Mouse (Mus musculus): ENCODE measurements at regions not wholly inside any gene's neighbourhood (a gene's known extent, or its start where the extent isn't known, plus 50 kb on each side); places are given as distances from the start of the nearest gene placed in this dataset.
"Not testable (repeated sequence)": the region's sequence is repeated elsewhere in the genome, so short reads cannot be mapped to it uniquely, and the experiment has no call there.

- Histone ChIP-seq H3K9ac (ENCODE audit: low read depth, low read length) (no peak overlapping the region), H3K27me3 (replicated peaks; ENCODE audit: control insufficient read depth, insufficient read depth, low read length) (no peaks in the 10 kb centered on the region), H3K4me2 (ENCODE audit: low read length) (no peak overlapping the region), H3K4me3 (ENCODE audit: low read length) (no peak overlapping the region), H3K36me3 (ENCODE audit: control insufficient read depth, insufficient read depth, low read length) (no peaks in the 10 kb centered on the region), H3K27ac (ENCODE audit: low read depth, low read length) (no peak overlapping the region), H3K4me1 (ENCODE audit: control insufficient read depth, insufficient read depth, low read depth, low read length) (no peaks in the 10 kb centered on the region), H3K9me3 (ENCODE audit: control insufficient read depth, low read length) (no peaks in the 10 kb centered on the region)
- WGBS: 86% methylated on average over 2 of the region's 2 CpGs
- ATAC-seq: no peak
These were observed 247.7 kb upstream of the Speer4f2 start for GRCm38 (mm10) chr5:17125240-17125639.

DNA sequence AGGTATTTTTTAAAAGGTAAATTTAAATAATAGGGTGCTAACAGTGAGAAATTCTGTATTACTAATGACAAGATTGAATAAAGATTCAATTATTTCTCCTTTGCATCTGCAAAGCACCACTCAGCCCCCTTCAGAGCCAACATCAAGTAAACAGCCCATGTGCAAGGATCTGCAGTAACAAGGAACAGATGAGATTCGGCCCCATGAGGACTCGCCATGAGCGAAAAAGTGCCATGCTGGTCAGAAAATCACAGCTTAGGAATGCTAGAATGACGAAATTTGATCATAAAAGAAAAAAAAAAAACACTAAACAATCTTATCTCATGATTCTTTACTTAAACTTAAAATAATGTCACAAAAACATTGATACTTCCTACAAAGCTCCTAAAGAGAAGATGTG lies 245.5 kb upstream of the Speer4f2 start:
- Histone ChIP-seq H3K9me3 (ENCODE audit: control insufficient read depth, low read length) (no peaks in the 10 kb centered on the region), H3K36me3 (ENCODE audit: control insufficient read depth, insufficient read depth, low read length) (no peaks in the 10 kb centered on the region), H3K4me2 (ENCODE audit: low read length) (no peak overlapping the region), H3K4me1 (ENCODE audit: control insufficient read depth, insufficient read depth, low read depth, low read length) (no peaks in the 10 kb centered on the region), H3K27ac (ENCODE audit: low read depth, low read length) (no peak overlapping the region), H3K27me3 (replicated peaks; ENCODE audit: control insufficient read depth, insufficient read depth, low read length) (no peaks in the 10 kb centered on the region), H3K9ac (ENCODE audit: low read depth, low read length) (no peak overlapping the region), H3K4me3 (ENCODE audit: low read length) (no peak overlapping the region)
- 74% methylated on average over 4 of the region's 4 CpGs for WGBS
- ATAC-seq: no peak

- no peak for ATAC-seq
- Histone ChIP-seq H3K9me3 (ENCODE audit: control insufficient read depth, low read length) (no peaks in the 10 kb centered on the region), H3K9ac (ENCODE audit: low read depth, low read length) (no peak overlapping the region), H3K4me3 (ENCODE audit: low read length) (no peak overlapping the region), H3K27ac (ENCODE audit: low read depth, low read length) (no peak overlapping the region), H3K4me2 (ENCODE audit: low read length) (no peak overlapping the region), H3K4me1 (ENCODE audit: control insufficient read depth, insufficient read depth, low read depth, low read length) (no peaks in the 10 kb centered on the region), H3K27me3 (replicated peaks; ENCODE audit: control insufficient read depth, insufficient read depth, low read length) (no peaks in the 10 kb centered on the region), H3K36me3 (ENCODE audit: control insufficient read depth, insufficient read depth, low read length) (no peaks in the 10 kb centered on the region)
- 47% methylated on average over 5 of the region's 5 CpGs for WGBS
These were observed 237.5 kb upstream of the Speer4f2 start for GRCm38 (mm10) chr5:17135489-17135888.

GRCm38 (mm10) chr5:17141555-17141954 lies 231.4 kb upstream of the Speer4f2 start:
- Histone ChIP-seq H3K4me2 (ENCODE audit: low read length) (no peak overlapping the region), H3K4me3 (ENCODE audit: low read length) (no peak overlapping the region), H3K9ac (ENCODE audit: low read depth, low read length) (no peak overlapping the region), H3K4me1 (ENCODE audit: control insufficient read depth, insufficient read depth, low read depth, low read length) (no peaks in the 10 kb centered on the region), H3K27me3 (replicated peaks; ENCODE audit: control insufficient read depth, insufficient read depth, low read length) (no peaks in the 10 kb centered on the region), H3K27ac (ENCODE audit: low read depth, low read length) (no peak overlapping the region), H3K9me3 (ENCODE audit: control insufficient read depth, low read length) (no peaks in the 10 kb centered on the region), H3K36me3 (ENCODE audit: control insufficient read depth, insufficient read depth, low read length) (no peaks in the 10 kb centered on the region)
- no peak for ATAC-seq

DNA sequence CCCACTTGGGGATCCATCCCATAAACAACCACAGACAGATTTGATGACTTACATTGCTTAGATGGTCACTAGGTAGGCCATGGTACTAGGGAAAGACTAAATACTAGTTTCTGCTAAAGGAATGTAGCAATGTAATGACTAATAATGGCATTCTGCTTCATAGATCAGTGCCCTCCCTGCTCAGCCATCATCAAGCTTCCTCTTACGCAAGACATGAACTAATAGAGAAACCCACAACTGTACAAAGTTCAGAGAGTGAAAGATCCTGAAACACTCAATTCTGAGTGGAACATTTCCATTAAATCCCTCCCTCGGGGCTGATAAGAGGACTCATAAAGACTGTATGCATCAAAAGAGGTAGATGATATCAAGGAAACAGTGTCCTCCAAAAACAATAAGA lies 198.4 kb upstream of the Speer4f2 start:
- H3K4me2 ChIP-seq (ENCODE audit: low read length): no peak overlapping the region
- ATAC-seq: no peak
- no peaks in the 10 kb centered on the region for H3K27me3 ChIP-seq (replicated peaks; ENCODE audit: control insufficient read depth, insufficient read depth, low read length)
- WGBS: 92% methylated on average over 2 of the region's 2 CpGs
- H3K36me3 ChIP-seq (ENCODE audit: control insufficient read depth, insufficient read depth, low read length): no peaks in the 10 kb centered on the region
- no peaks in the 10 kb centered on the region for H3K4me1 ChIP-seq (ENCODE audit: control insufficient read depth, insufficient read depth, low read depth, low read length)
- H3K9me3 ChIP-seq (ENCODE audit: control insufficient read depth, low read length): no peaks in the 10 kb centered on the region
- H3K9ac ChIP-seq (ENCODE audit: low read depth, low read length): no peak overlapping the region
- no peak overlapping the region for H3K4me3 ChIP-seq (ENCODE audit: low read length)
- no peak overlapping the region for H3K27ac ChIP-seq (ENCODE audit: low read depth, low read length)

DNA sequence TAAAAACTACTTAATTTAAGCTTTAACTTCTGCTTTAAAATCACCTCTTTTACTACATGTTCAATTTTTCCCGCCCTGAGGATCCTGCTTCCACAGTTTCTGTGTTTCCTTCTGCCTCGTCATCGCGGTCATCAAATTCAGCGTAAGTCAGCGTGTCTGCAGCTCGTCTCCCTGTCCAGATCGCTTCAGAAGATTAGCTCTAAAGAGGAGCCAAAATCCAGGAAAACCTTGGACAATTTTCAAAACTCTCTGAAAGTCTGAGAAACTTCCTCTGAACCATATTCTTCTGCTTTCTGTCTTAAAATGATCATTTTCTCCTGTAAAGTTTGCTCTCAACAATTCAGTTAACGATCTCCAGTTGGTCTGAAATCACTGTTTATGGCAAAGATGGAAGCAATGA lies 196.2 kb upstream of the Speer4f2 start:
- Histone ChIP-seq H3K9me3 (ENCODE audit: control insufficient read depth, low read length) (no peaks in the 10 kb centered on the region), H3K4me1 (ENCODE audit: control insufficient read depth, insufficient read depth, low read depth, low read length) (no peaks in the 10 kb centered on the region), H3K9ac (ENCODE audit: low read depth, low read length) (no peak overlapping the region), H3K27ac (ENCODE audit: low read depth, low read length) (no peak overlapping the region), H3K4me2 (ENCODE audit: low read length) (no peak overlapping the region), H3K27me3 (replicated peaks; ENCODE audit: control insufficient read depth, insufficient read depth, low read length) (no peaks in the 10 kb centered on the region), H3K36me3 (ENCODE audit: control insufficient read depth, insufficient read depth, low read length) (no peaks in the 10 kb centered on the region), H3K4me3 (ENCODE audit: low read length) (no peak overlapping the region)
- no peak for ATAC-seq
- WGBS: 86% methylated on average over 9 of the region's 9 CpGs

GRCm38 (mm10) chr5:17208554-17209283 lies 164.3 kb upstream of the Speer4f2 start:
- H3K4me1 ChIP-seq (ENCODE audit: control insufficient read depth, insufficient read depth, low read depth, low read length): no peaks in the 10 kb centered on the region
- no peaks in the 10 kb centered on the region for H3K9me3 ChIP-seq (ENCODE audit: control insufficient read depth, low read length)
- no peaks in the 10 kb centered on the region for H3K36me3 ChIP-seq (ENCODE audit: control insufficient read depth, insufficient read depth, low read length)
- H3K27ac ChIP-seq (ENCODE audit: low read depth, low read length): no peak overlapping the region
- no peak overlapping the region for H3K9ac ChIP-seq (ENCODE audit: low read depth, low read length)
- H3K4me3 ChIP-seq (ENCODE audit: low read length): no peak overlapping the region
- no peak overlapping the region for H3K4me2 ChIP-seq (ENCODE audit: low read length)
- WGBS: 76% methylated on average over 4 of the region's 4 CpGs
- no peak for ATAC-seq
- H3K27me3 ChIP-seq (replicated peaks; ENCODE audit: control insufficient read depth, insufficient read depth, low read length): no peaks in the 10 kb centered on the region

DNA sequence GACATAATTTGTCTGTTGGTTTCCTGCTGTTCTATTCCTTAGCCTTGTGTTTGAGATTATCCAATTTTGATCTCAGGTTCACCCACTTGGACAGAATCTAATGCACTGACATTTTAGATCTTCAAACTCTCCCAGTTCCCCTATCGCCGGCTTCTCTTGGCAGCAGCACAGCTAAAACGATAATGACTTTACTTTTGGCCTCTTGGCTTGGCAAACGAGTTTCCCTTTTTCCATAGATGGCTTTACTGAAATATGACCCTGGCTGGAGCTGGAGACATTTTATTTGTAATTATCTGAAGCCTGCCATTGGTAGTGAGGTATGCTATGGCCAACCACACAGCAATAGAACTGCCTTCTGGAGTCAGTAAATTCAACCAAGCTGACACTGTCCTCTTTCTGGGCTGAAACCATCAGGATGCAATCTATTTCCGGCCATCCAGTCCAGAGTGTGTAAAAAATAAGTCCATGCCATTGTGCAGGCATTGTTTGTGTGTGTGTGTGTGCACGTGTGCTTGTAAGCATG lies 162.2 kb upstream of the Speer4f2 start:
- Histone ChIP-seq H3K36me3 (ENCODE audit: control insufficient read depth, insufficient read depth, low read length) (no peaks in the 10 kb centered on the region), H3K27ac (ENCODE audit: low read depth, low read length) (no peak overlapping the region), H3K4me3 (ENCODE audit: low read length) (no peak overlapping the region), H3K4me1 (ENCODE audit: control insufficient read depth, insufficient read depth, low read depth, low read length) (no peaks in the 10 kb centered on the region), H3K9me3 (ENCODE audit: control insufficient read depth, low read length) (no peaks in the 10 kb centered on the region), H3K9ac (ENCODE audit: low read depth, low read length) (no peak overlapping the region), H3K27me3 (replicated peaks; ENCODE audit: control insufficient read depth, insufficient read depth, low read length) (no peaks in the 10 kb centered on the region), H3K4me2 (ENCODE audit: low read length) (no peak overlapping the region)
- ATAC-seq: no peak
- WGBS: 76% methylated on average over 6 of the region's 6 CpGs

GRCm38 (mm10) chr5:17223542-17223941 lies 149.4 kb upstream of the Speer4f2 start:
- WGBS: 86% methylated on average over 1 of the region's 1 CpGs
- H3K27me3 ChIP-seq (replicated peaks; ENCODE audit: control insufficient read depth, insufficient read depth, low read length); H3K9me3 ChIP-seq (ENCODE audit: control insufficient read depth, low read length); ATAC-seq; H3K4me2 ChIP-seq (ENCODE audit: low read length); H3K4me1 ChIP-seq (ENCODE audit: control insufficient read depth, insufficient read depth, low read depth, low read length); H3K36me3 ChIP-seq (ENCODE audit: control insufficient read depth, insufficient read depth, low read length); H3K27ac ChIP-seq (ENCODE audit: low read depth, low read length); H3K9ac ChIP-seq (ENCODE audit: low read depth, low read length); H3K4me3 ChIP-seq (ENCODE audit: low read length): not testable (repeated sequence)

All from hindbrain, embryonic 16.5 days (tissue).